Mouse (Mus musculus) heart, embryonic 12.5 days (tissue): ENCODE data around the gene Prss27. TPM values are rescaled to one million over a fixed set of nuclear protein-coding genes. Genes with fewer than 3 reads are reported as not detected.

Source experiments
- ATAC-seq: fragments of 200-750 bp; cut with Nextera tagmentation; 2 replicates; pipeline ENCODE4 v1.8.0; 2017; ENCODE audit warnings: moderate TSS enrichment, moderate library complexity; ENCODE audit not compliant: insufficient number of reproducible peaks, low FRiP score
- H3K27ac ChIP-seq: fragments of 300-500 bp; sonication (generic); 2 replicates; pipeline ENCODE4 v1.5.1; 2016; ENCODE audit warnings: mild to moderate bottlenecking, moderate library complexity; ENCODE audit not compliant: poor library complexity, severe bottlenecking
- H3K27me3 ChIP-seq: fragments of 300-500 bp; sonication (generic); replicated peaks from 2 replicates; pipeline ENCODE4 v1.6.1; 2016; ENCODE audit warnings: mild to moderate bottlenecking, moderate library complexity
- H3K36me3 ChIP-seq: fragments of 300-500 bp; sonication (generic); 2 replicates; pipeline ENCODE4 v1.6.1; 2016; ENCODE audit warnings: mild to moderate bottlenecking, moderate library complexity
- H3K4me1 ChIP-seq: fragments of 300-500 bp; sonication (generic); replicated peaks from 2 replicates; pipeline ENCODE4 v1.6.1; 2016; ENCODE audit warnings: mild to moderate bottlenecking
- H3K4me2 ChIP-seq: fragments of 300-500 bp; sonication (generic); 2 replicates; pipeline ENCODE4 v1.6.1; 2016; ENCODE audit warnings: mild to moderate bottlenecking, moderate library complexity
- H3K4me3 ChIP-seq: fragments of 300-500 bp; sonication (generic); 2 replicates; pipeline ENCODE4 v1.5.1; 2016; ENCODE audit warnings: mild to moderate bottlenecking
- H3K9ac ChIP-seq: fragments of 300-500 bp; sonication (generic); 2 replicates; pipeline ENCODE4 v1.6.1; 2016; ENCODE audit warnings: mild to moderate bottlenecking, moderate library complexity
- H3K9me3 ChIP-seq: fragments of 300-500 bp; sonication (generic); replicated peaks from 2 replicates; pipeline ENCODE4 v1.6.1; 2016; ENCODE audit warnings: mild to moderate bottlenecking, moderate library complexity
- WGBS: fragments of 180-500 bp; shearing (Covaris S2); methylation state at CpG from one replicate; pipeline ENCODE4 v1.1.7; 2016; 5-methylcytosine and 5-hydroxymethylcytosine counted together
- polyA plus RNA-seq: library from polyadenylated mRNA; unstranded; fragments of >200 nt; fragmentation: Nextera tagmentation; extraction: Ambion mirVana; gene quantifications from 2 replicates; pipeline ENCODE4 v1.2.1, GENCODE M21; 2016

The Prss27 gene
- polyA plus RNA-seq = 0.35 and 0.41 TPM in 2 replicates

- Histone ChIP-seq H3K36me3 (no peaks in the 10 kb centered on the region), H3K9ac (no peak within 1 kb of the TSS), H3K4me3 (no peak within 1 kb of the TSS), H3K4me1 (peaks cover 10% of the 10 kb centered on the region; the same call in 1 of the 2 replicates), H3K27ac (no peak within 1 kb of the TSS), H3K4me2 (no peak within 1 kb of the TSS), H3K27me3 (no peaks in the 10 kb centered on the region), H3K9me3 (no peaks in the 10 kb centered on the region; the same call in 1 of the 2 replicates)
- WGBS = 51% methylated on average over 4 of the region's 4 CpGs
- no peak for ATAC-seq
These were observed at the start of gene Prss27 for GRCm38 (mm10) chr17:24037844-24038243. Gene Prss27, plus strand, starts transcription at chr17:24038144.

GRCm38 (mm10) chr17:23989802-23990201, 48.1 kb upstream of the Prss27 start:
- Histone ChIP-seq H3K27ac (no peak overlapping the region), H3K9me3 (no peaks in the 10 kb centered on the region), H3K4me2 (no peak overlapping the region), H3K9ac (no peak overlapping the region), H3K36me3 (no peaks in the 10 kb centered on the region), H3K4me3 (no peak overlapping the region), H3K4me1 (0 out of 2 replicates have a peak, but pooled peaks cover 5% of the 10 kb centered on the region), H3K27me3 (peaks cover 29% of the 10 kb centered on the region)
- 28% methylated on average over 2 of the region's 2 CpGs for WGBS
- ATAC-seq = no peak

GRCm38 (mm10) chr17:23992789-23993553, 45.0 kb upstream of the Prss27 start:
- no peak overlapping the region for H3K27ac ChIP-seq
- peak overlapping the region; percentile 25; the same call in 1 of the 2 replicates for H3K9ac ChIP-seq
- WGBS = 61% methylated on average over 9 of the region's 9 CpGs
- H3K36me3 ChIP-seq = no peaks in the 10 kb centered on the region
- H3K4me3 ChIP-seq = no peak overlapping the region
- peaks cover 45% of the 10 kb centered on the region for H3K27me3 ChIP-seq
- 0 out of 2 replicates have a peak, but pooled peaks cover 5% of the 10 kb centered on the region for H3K4me1 ChIP-seq
- peak overlapping the region; percentile 61 for H3K4me2 ChIP-seq
- ATAC-seq = peak; percentile 47; the same call in 1 of the 2 replicates
- H3K9me3 ChIP-seq = no peaks in the 10 kb centered on the region

- 8% methylated on average over 31 of the region's 31 CpGs for WGBS
- no peaks in the 10 kb centered on the region for H3K9me3 ChIP-seq
- 0 out of 2 replicates have a peak, but pooled peaks cover 5% of the 10 kb centered on the region for H3K4me1 ChIP-seq
- peak; percentile 70; the same call in 1 of the 2 replicates for ATAC-seq
- H3K9ac ChIP-seq = 0 out of 2 replicates have a peak overlapping the region, but pooled peaks have one; percentile 25
- peak overlapping the region; percentile 21; the same call in 1 of the 2 replicates for H3K4me3 ChIP-seq
- H3K36me3 ChIP-seq = no peaks in the 10 kb centered on the region
- H3K27ac ChIP-seq = no peak overlapping the region
- H3K4me2 ChIP-seq = peak overlapping the region; percentile 61
- H3K27me3 ChIP-seq = peaks cover 42% of the 10 kb centered on the region
These were observed 44.1 kb upstream of the Prss27 start for GRCm38 (mm10) chr17:23993559-23994428.

GRCm38 (mm10) chr17:23994667-23995066, 43.3 kb upstream of the Prss27 start:
- WGBS = 74% methylated on average over 7 of the region's 7 CpGs
- Histone ChIP-seq H3K27me3 (peaks cover 42% of the 10 kb centered on the region), H3K36me3 (no peaks in the 10 kb centered on the region), H3K4me1 (peaks cover 10% of the 10 kb centered on the region; the same call in 1 of the 2 replicates), H3K9ac (no peak overlapping the region), H3K4me2 (no peak overlapping the region), H3K9me3 (no peaks in the 10 kb centered on the region), H3K27ac (no peak overlapping the region), H3K4me3 (no peak overlapping the region)
- ATAC-seq = no peak

- Histone ChIP-seq H3K27ac (no peak overlapping the region), H3K36me3 (no peaks in the 10 kb centered on the region), H3K9me3 (no peaks in the 10 kb centered on the region), H3K27me3 (peaks cover 39% of the 10 kb centered on the region), H3K4me3 (no peak overlapping the region), H3K4me1 (peaks cover 17% of the 10 kb centered on the region), H3K4me2 (no peak overlapping the region), H3K9ac (no peak overlapping the region)
- ATAC-seq = no peak
- WGBS = 25% methylated on average over 1 of the region's 1 CpGs
These were observed 42.5 kb upstream of the Prss27 start for GRCm38 (mm10) chr17:23995421-23995820.

GRCm38 (mm10) chr17:23997901-23998300, 40.0 kb upstream of the Prss27 start, which contains the start of gene Prss22:
Gene Prss22, minus strand, starts transcription at chr17:23998100.
- Histone ChIP-seq H3K9me3 (no peaks in the 10 kb centered on the region), H3K27ac (no peak within 1 kb of the TSS), H3K4me2 (no peak within 1 kb of the TSS), H3K4me1 (peaks cover 22% of the 10 kb centered on the region), H3K9ac (no peak within 1 kb of the TSS), H3K27me3 (peaks cover 39% of the 10 kb centered on the region), H3K4me3 (no peak within 1 kb of the TSS), H3K36me3 (no peaks in the 10 kb centered on the region)
- ATAC-seq = no peak
- 56% methylated on average over 2 of the region's 2 CpGs for WGBS

- Histone ChIP-seq H3K27me3 (peaks cover 39% of the 10 kb centered on the region), H3K4me3 (no peak overlapping the region), H3K27ac (no peak overlapping the region), H3K36me3 (no peaks in the 10 kb centered on the region), H3K4me1 (peaks cover 19% of the 10 kb centered on the region), H3K4me2 (no peak overlapping the region), H3K9me3 (no peaks in the 10 kb centered on the region), H3K9ac (no peak overlapping the region)
- no peak for ATAC-seq
- 47% methylated on average over 6 of the region's 6 CpGs for WGBS
These were observed 39.6 kb upstream of the Prss27 start for GRCm38 (mm10) chr17:23998383-23998782.

- H3K36me3 ChIP-seq = no peaks in the 10 kb centered on the region
- no peak overlapping the region for H3K4me3 ChIP-seq
- ATAC-seq = peak; percentile 33; the same call in 1 of the 2 replicates
- H3K4me1 ChIP-seq = peaks cover 17% of the 10 kb centered on the region
- no peaks in the 10 kb centered on the region; the same call in 1 of the 2 replicates for H3K9me3 ChIP-seq
- H3K9ac ChIP-seq = no peak overlapping the region
- no peak overlapping the region for H3K4me2 ChIP-seq
- peaks cover 25% of the 10 kb centered on the region; the same call in 1 of the 2 replicates for H3K27me3 ChIP-seq
- H3K27ac ChIP-seq = no peak overlapping the region
- WGBS = 9% methylated on average over 5 of the region's 5 CpGs
These were observed 37.5 kb upstream of the Prss27 start for GRCm38 (mm10) chr17:24000404-24000803.

- WGBS = 82% methylated on average over 14 of the region's 14 CpGs
- H3K4me1 ChIP-seq = peaks cover 17% of the 10 kb centered on the region
- no peak overlapping the region for H3K4me2 ChIP-seq
- H3K27me3 ChIP-seq = 0 out of 2 replicates have a peak, but pooled peaks cover 6% of the 10 kb centered on the region
- H3K4me3 ChIP-seq = no peak overlapping the region
- no peaks in the 10 kb centered on the region for H3K36me3 ChIP-seq
- H3K9ac ChIP-seq = no peak overlapping the region
- ATAC-seq = no peak
- no peak overlapping the region for H3K27ac ChIP-seq
- no peaks in the 10 kb centered on the region; the same call in 1 of the 2 replicates for H3K9me3 ChIP-seq
These were observed 33.8 kb upstream of the Prss27 start for GRCm38 (mm10) chr17:24004071-24004665.
